Mouse (Mus musculus) stomach, embryonic 14.5 days (tissue): Measurements from ENCODE around the gene Ccdc50. TPM values are rescaled to one million over a fixed set of nuclear protein-coding genes. Genes with fewer than 3 reads are reported as not detected.

Source experiments
- polyA plus RNA-seq: library from polyadenylated mRNA; unstranded; fragments of >200 nt; fragmentation: Nextera tagmentation; extraction: Ambion mirVana; gene quantifications from 2 replicates; pipeline ENCODE4 v1.2.1, GENCODE M21; 2014

Ccdc50 gene
- polyA plus RNA-seq, 1 experiment from 2014 or later, result 74.2 TPM

Other genes with a start within 250 kb of the Ccdc50 start
- gene Ostn, start 81.4 kb upstream of the Ccdc50 start, polyA plus RNA-seq, result not detected in 2 replicates
- gene Uts2b, start 18.6 kb upstream of the Ccdc50 start, polyA plus RNA-seq, result not detected in 2 replicates